Mouse (Mus musculus) cerebellum, postnatal 10 days (tissue): Measurements from ENCODE around the gene Gm8897.
"Not testable (repeated sequence)": the region's sequence is repeated elsewhere in the genome, so short reads cannot be mapped to it uniquely, and the experiment has no call there.

ENCODE experiments used
- DNase-seq, 2 experiments: peaks; one replicate each; pipeline ENCODE4 v3.0.0; 2021; ENCODE audit warnings: mixed read lengths in 2 of 2

Gene Gm8897

GRCm38 (mm10) chr5:11416118-11416517, at the start of gene Gm8897:
Gm8897 (plus strand) TSS chr5:11416418.
- not testable (repeated sequence) for DNase-seq

GRCm38 (mm10) chr5:11416691-11417090, 473 bp downstream of the Gm8897 start:
- not testable (repeated sequence) for DNase-seq
